Mouse (Mus musculus) forebrain, embryonic 16.5 days (tissue): ENCODE data around the gene Sync. TPM values are rescaled to one million over a fixed set of nuclear protein-coding genes. Genes with fewer than 3 reads are reported as not detected.

ENCODE experiments used
- ATAC-seq: fragments of 200-750 bp; cut with Nextera tagmentation; 2 replicates; pipeline ENCODE4 v1.8.0; 2017; ENCODE audit warnings: mild to moderate bottlenecking, moderate library complexity
- H3K27ac ChIP-seq: fragments of 300-500 bp; sonication (generic); 2 replicates; pipeline ENCODE4 v1.5.1; 2014; ENCODE audit warnings: low read length, control low read depth
- H3K27me3 ChIP-seq: fragments of 300-500 bp; sonication (generic); replicated peaks from 2 replicates; pipeline ENCODE4 v1.6.1; 2014; ENCODE audit warnings: low read length; ENCODE audit not compliant: control insufficient read depth, insufficient read depth
- H3K36me3 ChIP-seq: fragments of 300-500 bp; sonication (generic); 2 replicates; pipeline ENCODE4 v1.6.1; 2014; ENCODE audit not compliant: control insufficient read depth, insufficient read depth
- H3K4me1 ChIP-seq: fragments of 300-500 bp; sonication (generic); replicated peaks from 2 replicates; pipeline ENCODE4 v1.6.1; 2014; ENCODE audit warnings: low read length; ENCODE audit not compliant: control insufficient read depth, insufficient read depth
- H3K4me2 ChIP-seq: fragments of 300-500 bp; sonication (generic); 2 replicates; pipeline ENCODE4 v1.6.1; 2014; ENCODE audit warnings: mild to moderate bottlenecking, low read length, control low read depth
- H3K4me3 ChIP-seq: fragments of 300-500 bp; sonication (generic); replicated peaks from 2 replicates; pipeline ENCODE4 v1.5.1; 2014; ENCODE audit warnings: mild to moderate bottlenecking, low read length, control low read depth
- H3K9ac ChIP-seq: fragments of 300-500 bp; sonication (generic); replicated peaks from 2 replicates; pipeline ENCODE4 v1.6.1; 2014; ENCODE audit warnings: low read depth, low read length, control low read depth
- H3K9me3 ChIP-seq: fragments of 300-500 bp; sonication (generic); 2 replicates; pipeline ENCODE4 v1.6.1; 2016; ENCODE audit warnings: low read length; ENCODE audit not compliant: control insufficient read depth
- WGBS: fragments of 180-500 bp; shearing (Covaris S2); extraction: QIAGEN DNeasy Blood & Tissue Kit; methylation state at CpG from one replicate; pipeline ENCODE4 v1.1.7; 2014; 5-methylcytosine and 5-hydroxymethylcytosine counted together
- polyA plus RNA-seq: library from polyadenylated mRNA; unstranded; fragments of >200 nt; fragmentation: Nextera tagmentation; extraction: Ambion mirVana; gene quantifications from 2 replicates; pipeline ENCODE4 v1.2.1, GENCODE M21; 2015

Sync gene
- polyA plus RNA-seq, 1 experiment from 2014 or later, result 0.38 TPM

DNA sequence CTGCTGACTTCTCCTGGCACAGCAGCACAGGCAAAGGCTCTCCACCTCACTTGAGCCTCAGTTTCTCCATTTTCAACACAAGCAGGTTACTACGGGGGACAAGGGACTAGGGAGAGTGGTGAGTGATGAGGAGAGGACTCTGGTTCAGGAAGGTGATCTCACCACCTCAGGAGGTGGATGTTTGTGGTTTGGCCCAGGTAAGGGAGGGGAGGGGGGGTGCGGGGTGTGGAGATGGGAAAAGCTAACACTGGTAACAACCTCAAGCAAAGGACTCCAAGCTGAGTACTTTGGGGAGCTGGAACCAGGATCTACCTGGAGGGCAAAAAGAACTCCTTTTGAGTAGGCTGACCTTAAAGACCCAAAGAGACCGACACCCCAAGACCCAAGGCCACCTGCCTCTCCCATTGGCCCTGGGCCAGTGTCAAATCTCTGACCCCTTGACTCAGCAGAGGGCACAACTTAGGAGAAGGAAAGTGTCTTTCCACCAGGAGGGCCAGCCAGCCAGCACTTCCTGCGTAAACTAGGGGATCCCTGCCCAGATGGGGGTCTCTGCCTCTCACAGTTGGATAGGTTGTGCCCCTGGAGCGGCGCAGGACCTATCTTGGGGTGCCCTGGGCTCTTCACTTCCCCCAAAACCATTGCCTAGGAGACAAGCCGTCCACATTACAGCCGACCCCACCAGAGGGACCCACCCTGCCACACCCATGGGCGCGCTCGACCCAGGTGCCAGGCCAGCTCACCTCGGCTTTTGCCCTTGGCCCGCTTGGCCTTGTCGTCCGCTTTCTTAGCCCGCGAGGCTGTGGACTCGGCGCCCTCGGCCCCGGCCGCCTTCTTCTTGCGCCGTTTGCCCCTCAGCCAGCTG, 39.8 kb upstream of the Sync start:
- 13% methylated on average over 22 of the region's 24 CpGs for WGBS
- Histone ChIP-seq H3K9ac (peak overlapping the region; percentile 59), H3K27ac (no peak overlapping the region), H3K4me1 (peaks cover 17% of the 10 kb centered on the region), H3K27me3 (peaks cover 28% of the 10 kb centered on the region), H3K9me3 (no peaks in the 10 kb centered on the region), H3K4me3 (peak overlapping the region; percentile 51), H3K36me3 (no peaks in the 10 kb centered on the region), H3K4me2 (peak overlapping the region; percentile 80)
- no peak for ATAC-seq

DNA sequence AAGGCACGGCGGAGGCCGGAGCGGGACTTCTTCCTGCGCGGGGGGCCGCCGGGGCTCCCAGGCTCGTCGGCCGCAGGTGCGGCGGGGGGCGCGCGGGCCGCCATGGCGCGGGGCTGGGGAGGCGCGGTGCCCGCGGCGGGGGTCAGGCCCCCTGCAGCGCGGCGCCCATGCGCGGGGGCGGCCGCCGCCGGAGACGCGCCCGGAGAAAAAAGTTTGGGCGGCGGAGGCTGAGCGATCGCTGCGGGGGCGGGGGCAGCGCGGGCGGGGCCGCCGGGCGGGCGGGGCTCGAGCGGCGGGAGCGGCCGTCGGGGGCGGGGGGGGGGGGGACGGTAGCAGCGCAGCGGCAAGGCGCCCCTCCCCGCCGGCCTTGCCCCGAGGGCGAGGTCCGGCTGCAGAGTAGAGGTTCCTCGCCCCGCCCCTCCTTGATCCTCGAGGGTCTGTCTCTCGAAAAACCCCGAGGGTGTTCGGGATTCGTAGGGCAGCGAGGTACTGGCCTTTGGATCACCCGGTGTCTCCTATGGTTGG, 39.1 kb upstream of the Sync start:
- Histone ChIP-seq H3K9me3 (no peaks in the 10 kb centered on the region), H3K36me3 (no peaks in the 10 kb centered on the region), H3K4me1 (peaks cover 17% of the 10 kb centered on the region), H3K27ac (no peak overlapping the region), H3K27me3 (peaks cover 28% of the 10 kb centered on the region), H3K4me3 (peak overlapping the region; percentile 51), H3K9ac (peak overlapping the region; percentile 59), H3K4me2 (peak overlapping the region; percentile 80)
- WGBS, result under 1% methylated on average over 25 of the region's 74 CpGs
- ATAC-seq, result no peak

DNA sequence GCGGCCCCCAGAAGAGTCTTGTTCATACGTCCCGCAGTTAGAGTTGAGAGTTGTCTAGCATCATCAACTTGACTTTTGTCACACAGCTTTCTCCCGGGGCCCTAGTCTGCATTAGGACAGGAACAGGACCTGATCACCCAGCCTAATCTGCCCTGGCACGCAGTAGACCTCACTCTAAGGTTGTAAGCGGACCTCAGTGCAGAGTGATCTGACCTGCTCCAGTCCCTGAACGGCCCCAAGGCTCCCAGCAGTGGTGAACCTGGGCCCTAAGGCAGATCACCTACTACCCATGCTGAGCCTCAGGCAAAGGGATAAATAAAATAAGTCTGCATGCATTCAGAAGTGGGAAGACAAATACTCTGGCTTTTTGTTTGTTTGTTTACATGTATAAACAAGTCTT, 38.1 kb upstream of the Sync start:
- H3K4me3 ChIP-seq, result no peak overlapping the region
- ATAC-seq, result no peak
- H3K27me3 ChIP-seq, result peaks cover 28% of the 10 kb centered on the region
- no peak overlapping the region for H3K9ac ChIP-seq
- H3K27ac ChIP-seq, result no peak overlapping the region
- no peaks in the 10 kb centered on the region for H3K9me3 ChIP-seq
- H3K4me1 ChIP-seq, result peaks cover 17% of the 10 kb centered on the region
- WGBS, result 37% methylated on average over 7 of the region's 7 CpGs
- no peaks in the 10 kb centered on the region for H3K36me3 ChIP-seq
- H3K4me2 ChIP-seq, result no peak overlapping the region

GRCm38 (mm10) chr4:129250759-129251481, 36.5 kb upstream of the Sync start:
- ATAC-seq, result no peak
- Histone ChIP-seq H3K9me3 (no peaks in the 10 kb centered on the region), H3K4me1 (peaks cover 17% of the 10 kb centered on the region), H3K27ac (no peak overlapping the region), H3K9ac (no peak overlapping the region), H3K27me3 (peaks cover 28% of the 10 kb centered on the region), H3K4me2 (no peak overlapping the region), H3K36me3 (no peaks in the 10 kb centered on the region), H3K4me3 (no peak overlapping the region)
- WGBS, result 19% methylated on average over 15 of the region's 15 CpGs

- no peak overlapping the region for H3K4me3 ChIP-seq
- no peaks in the 10 kb centered on the region for H3K9me3 ChIP-seq
- WGBS, result 2% methylated on average over 15 of the region's 15 CpGs
- no peak overlapping the region for H3K9ac ChIP-seq
- H3K4me1 ChIP-seq, result peaks cover 17% of the 10 kb centered on the region
- no peak for ATAC-seq
- H3K27me3 ChIP-seq, result peaks cover 28% of the 10 kb centered on the region
- H3K27ac ChIP-seq, result no peak overlapping the region
- H3K36me3 ChIP-seq, result no peaks in the 10 kb centered on the region
- no peak overlapping the region for H3K4me2 ChIP-seq
Measured at GRCm38 (mm10) chr4:129251482-129252125, 35.8 kb upstream of the Sync start.

GRCm38 (mm10) chr4:129252492-129252891, 34.9 kb upstream of the Sync start:
- no peak overlapping the region for H3K9ac ChIP-seq
- H3K4me1 ChIP-seq, result peaks cover 17% of the 10 kb centered on the region
- ATAC-seq, result no peak
- no peak overlapping the region for H3K4me3 ChIP-seq
- peaks cover 19% of the 10 kb centered on the region for H3K27me3 ChIP-seq
- H3K27ac ChIP-seq, result no peak overlapping the region
- 92% methylated on average over 2 of the region's 2 CpGs for WGBS
- no peak overlapping the region for H3K4me2 ChIP-seq
- no peaks in the 10 kb centered on the region for H3K36me3 ChIP-seq
- H3K9me3 ChIP-seq, result no peaks in the 10 kb centered on the region

DNA sequence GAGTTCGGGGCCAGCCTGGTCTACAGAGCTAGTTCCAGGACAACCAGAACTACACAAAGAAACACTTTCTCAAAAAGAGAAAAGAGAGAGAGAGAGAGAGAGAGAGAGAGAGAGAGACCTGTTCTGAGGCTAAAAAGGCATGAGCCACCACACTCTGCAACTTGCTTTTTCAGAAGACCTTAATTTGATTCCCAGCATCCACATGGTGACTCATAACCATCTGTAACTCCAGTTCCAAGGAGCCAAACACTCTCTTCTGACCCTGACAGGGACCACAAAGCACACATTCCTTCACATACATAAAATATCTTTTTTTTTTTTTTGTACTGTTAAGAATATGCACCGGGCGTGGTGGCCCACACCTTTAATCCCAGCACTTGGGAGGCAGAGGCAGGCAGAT, 32.8 kb upstream of the Sync start:
- Histone ChIP-seq H3K4me2 (no peak overlapping the region), H3K9me3 (no peaks in the 10 kb centered on the region), H3K9ac (no peak overlapping the region), H3K4me3 (no peak overlapping the region), H3K27ac (no peak overlapping the region), H3K27me3 (peaks cover 11% of the 10 kb centered on the region), H3K36me3 (no peaks in the 10 kb centered on the region), H3K4me1 (peaks cover 6% of the 10 kb centered on the region)
- 96% methylated on average over 3 of the region's 3 CpGs for WGBS
- ATAC-seq, result no peak

GRCm38 (mm10) chr4:129256450-129257380, 30.7 kb upstream of the Sync start:
- no peak overlapping the region for H3K4me2 ChIP-seq
- H3K9me3 ChIP-seq, result no peaks in the 10 kb centered on the region
- no peaks in the 10 kb centered on the region; the same call in 1 of the 2 replicates for H3K4me1 ChIP-seq
- no peaks in the 10 kb centered on the region for H3K36me3 ChIP-seq
- ATAC-seq, result no peak
- no peak overlapping the region for H3K9ac ChIP-seq
- no peak overlapping the region for H3K27ac ChIP-seq
- H3K27me3 ChIP-seq, result no peaks in the 10 kb centered on the region
- 28% methylated on average over 8 of the region's 8 CpGs for WGBS
- no peak overlapping the region for H3K4me3 ChIP-seq
